Mouse (Mus musculus) kidney, adult 10 weeks (tissue): ENCODE results near the gene Oog2. TPM values are rescaled to one million over a fixed set of nuclear protein-coding genes. Genes with fewer than 3 reads are reported as not detected.

Experiments
- polyA plus RNA-seq: library from polyadenylated mRNA; stranded (reverse); fragments of 350-450 nt; fragmentation: Illumina TruSeq; extraction: RNeasy Lipid Tissue Mini Kit (QIAGEN cat#74804); gene quantifications from one replicate; pipeline ENCODE4 v1.2.3, GENCODE M21; 2014; ENCODE audit warnings: low read depth, low replicate concordance

Oog2 gene
- not detected for polyA plus RNA-seq

DNA sequence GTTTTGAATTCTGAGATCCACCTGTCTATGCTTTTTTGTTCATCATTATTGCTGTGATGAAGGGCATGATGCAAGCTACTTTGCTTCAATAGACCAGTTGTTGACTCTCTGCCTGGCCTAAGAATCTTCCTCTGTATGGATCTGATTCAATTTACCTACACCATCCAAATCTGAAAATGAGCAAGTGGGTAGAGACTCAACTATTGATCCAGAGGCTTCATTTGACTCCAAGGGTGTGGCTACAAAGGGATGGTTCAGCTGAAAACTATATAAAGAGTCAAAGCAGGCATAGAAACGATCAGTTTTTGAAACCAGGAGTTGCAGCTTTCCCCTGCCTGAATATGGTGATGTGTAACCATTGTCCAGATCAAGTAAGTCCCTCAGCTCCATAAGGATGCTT is at the start of gene Oog2:
Gene Oog2 (plus strand): TSS at position 301 of the 400 bp plus-strand sequence.

GRCm38 (mm10) chr4:144162563-144162962 is 28.0 kb upstream of the Oog2 start, which contains the start of gene Oog3:
Gene Oog3 (minus strand): TSS chr4:144162663.

GRCm38 (mm10) chr4:144213218-144213617 is 22.7 kb downstream of the Oog2 start, which contains the start of gene C87977:
Gene C87977 (minus strand): TSS chr4:144213318.

Other genes with a start within 250 kb of the Oog2 start
- not detected for gene Pramef25, start 239.7 kb upstream of the Oog2 start, polyA plus RNA-seq
- gene Gm13101, start 223.8 kb upstream of the Oog2 start, polyA plus RNA-seq: not detected
- not detected for gene Pramef17, start 196.3 kb upstream of the Oog2 start, polyA plus RNA-seq
- gene Pramel4, start 131.6 kb upstream of the Oog2 start, polyA plus RNA-seq: not detected
- gene Gm13102, start 84.2 kb upstream of the Oog2 start, polyA plus RNA-seq: not detected
- not detected for gene Oog3, start 28.1 kb upstream of the Oog2 start, polyA plus RNA-seq
- not detected for gene C87977, start 22.6 kb downstream of the Oog2 start, polyA plus RNA-seq
- not detected for gene Pramel5, start 89.8 kb downstream of the Oog2 start, polyA plus RNA-seq
- not detected for gene Gm13128, start 139.5 kb downstream of the Oog2 start, polyA plus RNA-seq
- gene Gm13119, start 167.2 kb downstream of the Oog2 start, polyA plus RNA-seq: not detected
- not detected for gene Pramef20, start 187.2 kb downstream of the Oog2 start, polyA plus RNA-seq
- 0.24 TPM for gene Pramef12, start 217.7 kb downstream of the Oog2 start, polyA plus RNA-seq
- gene 1700012P22Rik, start 248.1 kb downstream of the Oog2 start, polyA plus RNA-seq: not detected